Mouse (Mus musculus): ENCODE data around the gene Etl4.

The Etl4 gene

DNA sequence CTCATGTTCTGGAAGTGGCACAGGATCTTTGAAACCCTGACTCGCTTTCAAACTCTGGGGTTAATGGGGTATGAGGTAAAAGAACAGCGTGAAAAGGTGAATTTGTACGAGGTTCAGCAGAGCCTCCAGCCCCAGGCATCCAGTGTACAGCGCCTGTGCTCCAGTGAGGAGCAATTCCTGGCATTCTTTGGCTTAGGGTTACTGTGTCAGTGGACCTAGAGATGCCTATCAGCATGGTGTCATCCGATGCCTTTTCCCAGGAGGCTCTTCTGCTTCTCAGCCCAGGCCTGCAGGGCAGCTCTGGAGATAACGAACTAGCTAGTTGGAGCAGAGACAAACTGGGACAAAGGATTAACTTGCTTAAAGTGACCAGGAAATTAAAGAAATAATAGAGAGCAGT is 653.5 kb downstream of the Etl4 start:
- DNase-seq (ENCODE audit: low read depth, low spot score), result no peak

DNA sequence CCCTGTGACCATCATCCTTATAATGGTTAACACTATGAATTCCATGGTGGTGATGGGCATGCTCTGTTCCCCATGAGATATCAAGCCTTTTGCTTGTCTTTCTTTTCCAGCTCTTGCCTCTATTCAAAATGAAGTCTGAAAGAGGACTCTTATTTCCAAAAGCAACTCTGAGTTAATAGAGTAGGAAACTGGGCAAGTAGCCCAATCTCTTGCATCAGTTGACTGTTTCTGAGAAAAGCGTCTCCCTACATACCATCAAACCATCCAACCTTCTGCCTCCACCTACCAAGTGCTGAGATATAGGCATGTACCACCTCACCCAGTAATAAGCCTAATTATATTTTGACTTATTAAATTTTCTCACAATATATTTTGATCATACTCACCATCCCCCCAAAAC is 658.9 kb downstream of the Etl4 start:
- no peak for DNase-seq (ENCODE audit: low read depth, low spot score)

DNA sequence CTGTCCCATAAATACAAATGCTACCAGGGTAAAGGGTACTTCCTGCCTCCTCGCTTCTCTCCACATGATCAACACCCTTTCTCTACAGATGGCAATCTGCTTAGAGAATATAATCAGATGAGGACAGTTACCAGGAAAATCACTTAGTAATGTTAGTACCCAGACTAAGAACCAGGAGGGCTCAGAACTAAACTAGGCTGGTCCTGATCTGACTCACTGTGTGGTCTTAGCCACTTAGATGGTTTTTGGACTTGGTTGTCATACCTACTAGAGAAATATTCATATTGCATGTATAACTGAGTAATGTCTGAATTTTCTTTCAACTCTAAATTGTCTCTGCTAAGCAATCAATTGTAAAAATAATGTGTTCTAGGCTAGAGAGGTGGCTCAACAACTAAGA is 662.4 kb downstream of the Etl4 start:
- no peak for DNase-seq (ENCODE audit: low read depth, low spot score)

DNA sequence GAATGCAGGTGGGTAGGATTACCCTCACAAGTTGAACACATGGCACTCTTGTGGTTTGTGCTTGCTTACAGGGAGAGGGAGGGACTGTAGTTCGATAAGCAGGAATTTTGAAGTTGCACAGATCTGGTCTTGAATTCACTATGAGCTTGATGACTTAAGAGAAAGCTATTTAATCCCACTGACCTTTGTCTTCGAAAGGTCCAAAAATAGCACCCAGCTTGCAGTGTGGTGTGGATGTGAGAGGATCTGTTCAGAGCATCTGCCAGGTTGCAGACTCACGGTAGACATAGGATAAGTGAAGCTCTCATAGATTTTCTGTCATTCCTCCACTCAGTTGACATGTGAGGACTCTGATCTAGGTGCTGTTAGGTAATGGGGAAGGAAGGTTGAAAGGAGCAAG is 670.8 kb downstream of the Etl4 start:
- no peak for DNase-seq (ENCODE audit: low read depth, low spot score)

DNA sequence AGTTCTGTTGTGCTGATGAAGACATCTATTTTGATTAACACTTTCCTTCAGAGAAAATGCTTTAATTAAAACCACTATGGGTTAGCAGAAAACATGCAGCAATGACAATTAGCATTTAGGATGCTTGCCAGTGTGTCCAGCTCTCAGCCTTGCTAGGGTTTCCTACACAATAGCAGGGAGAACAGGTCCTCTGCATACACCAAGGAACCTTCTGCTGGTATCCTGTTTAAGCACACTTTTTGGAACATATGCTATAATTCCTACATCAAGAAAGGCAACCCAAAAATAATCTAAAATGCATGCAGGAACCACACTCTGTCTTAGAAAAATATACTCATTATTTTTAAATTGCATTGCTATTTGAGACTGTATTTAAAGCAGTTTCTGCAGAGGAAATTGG is 673.5 kb downstream of the Etl4 start:
- DNase-seq (ENCODE audit: low read depth, low spot score), result no peak

DNA sequence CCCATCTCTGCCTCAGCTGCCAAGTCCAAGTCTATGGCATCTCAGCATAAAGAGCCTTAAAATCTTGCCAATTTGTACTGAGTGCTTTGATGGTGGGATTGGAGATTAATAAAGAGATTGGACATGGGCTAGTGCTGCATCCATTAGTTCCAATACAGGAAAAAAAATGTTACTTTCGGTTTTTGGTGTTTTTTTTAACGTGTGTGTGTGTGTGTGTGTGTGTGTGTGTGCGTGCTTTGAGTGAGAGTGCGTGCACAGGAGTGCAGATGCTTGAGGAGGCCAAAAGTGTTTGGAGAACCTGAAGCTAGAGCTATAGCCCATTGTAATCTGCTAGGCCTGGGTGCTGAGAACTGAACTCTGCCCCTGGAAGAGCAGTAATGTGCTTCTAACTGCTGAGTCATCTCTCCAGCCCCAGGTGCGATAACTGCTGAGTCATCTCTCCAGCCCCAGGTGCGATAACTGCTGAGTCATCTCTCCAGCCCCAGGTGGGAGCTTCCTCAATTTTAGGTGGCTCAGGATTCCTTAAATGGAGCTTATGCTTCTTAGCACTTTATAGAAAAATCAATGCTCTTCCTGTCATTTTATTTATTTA is 674.1 kb downstream of the Etl4 start:
- no peak for DNase-seq (ENCODE audit: low read depth, low spot score)

DNA sequence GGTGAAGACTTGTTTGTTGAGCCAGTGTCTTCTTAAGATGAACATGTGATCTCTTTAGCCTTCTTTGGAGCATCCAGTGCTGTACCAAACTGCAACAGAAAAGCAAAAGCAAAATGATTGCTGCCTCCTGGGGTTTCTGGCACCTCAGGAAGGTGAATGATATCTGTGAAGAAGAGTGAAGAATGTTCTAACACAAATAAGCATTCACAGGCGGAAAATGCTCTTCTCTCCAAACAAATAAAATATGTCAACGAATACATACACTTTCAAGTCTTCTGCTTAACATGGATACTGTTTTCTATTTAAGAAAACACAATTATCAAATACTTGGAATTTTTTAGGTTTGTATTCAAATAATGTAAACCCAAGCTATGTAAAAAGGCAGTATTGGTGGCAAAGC is 678.3 kb downstream of the Etl4 start:
- DNase-seq (ENCODE audit: low read depth, low spot score), result no peak

DNA sequence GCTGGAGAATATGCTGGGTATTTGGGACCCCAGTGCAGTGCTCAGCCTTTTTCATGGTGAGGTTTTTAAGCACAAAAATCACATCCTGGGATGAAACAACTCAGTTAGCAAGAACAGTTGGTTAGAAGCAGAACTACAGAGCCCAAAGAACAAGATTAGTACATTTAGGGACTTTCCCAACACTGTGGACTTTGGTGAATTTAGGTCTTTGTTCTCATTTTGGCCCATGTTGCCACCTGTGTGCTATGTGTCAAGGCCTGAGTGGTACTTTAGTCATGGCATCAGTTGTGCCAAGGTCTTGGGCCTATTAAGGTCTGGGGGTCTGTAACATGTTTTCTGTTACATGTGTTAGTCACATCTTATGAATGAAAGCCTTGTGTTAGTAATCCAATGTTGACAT is 679.1 kb downstream of the Etl4 start:
- DNase-seq (ENCODE audit: low read depth, low spot score), result no peak

DNA sequence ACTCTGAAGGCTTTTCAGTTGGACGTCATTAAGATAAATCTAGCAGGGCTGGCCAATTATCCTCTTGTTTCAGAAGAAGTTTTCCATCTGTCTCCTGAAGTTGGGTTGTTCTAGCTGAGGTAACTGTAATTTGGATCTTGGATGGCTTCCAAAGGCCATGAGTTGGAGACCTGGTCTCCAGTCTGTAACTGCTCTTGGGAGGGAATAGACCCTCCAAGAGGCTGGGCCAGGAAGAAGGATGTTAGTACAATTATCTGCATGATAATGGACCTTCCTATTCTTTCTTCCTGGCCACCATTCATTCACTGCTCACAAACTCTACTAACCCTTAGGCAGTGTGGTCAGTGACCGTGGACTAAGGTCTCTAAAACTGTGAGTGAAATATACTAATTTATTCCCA is 684.5 kb downstream of the Etl4 start:
- DNase-seq (ENCODE audit: low read depth, low spot score), result no peak

DNA sequence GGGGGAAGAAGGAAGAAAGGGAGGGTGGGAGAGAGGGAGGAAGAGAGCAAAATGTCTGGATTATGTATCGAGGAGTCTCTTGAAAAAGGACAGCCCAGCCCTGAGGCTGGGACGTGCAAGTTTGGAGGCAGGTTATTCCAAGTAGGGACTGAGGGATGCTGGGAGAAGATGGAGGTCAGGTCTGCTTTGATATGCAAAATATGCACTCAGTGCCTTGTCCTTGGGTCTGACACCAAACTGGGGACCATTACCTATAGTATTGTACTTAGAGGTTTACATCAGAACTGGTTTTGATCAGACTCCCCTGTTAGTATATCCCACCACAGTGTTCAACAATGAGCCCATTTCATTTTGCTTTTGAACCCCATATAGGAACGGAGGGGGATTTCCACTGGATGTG is 685.4 kb downstream of the Etl4 start:
- DNase-seq (ENCODE audit: low read depth, low spot score), result no peak

DNA sequence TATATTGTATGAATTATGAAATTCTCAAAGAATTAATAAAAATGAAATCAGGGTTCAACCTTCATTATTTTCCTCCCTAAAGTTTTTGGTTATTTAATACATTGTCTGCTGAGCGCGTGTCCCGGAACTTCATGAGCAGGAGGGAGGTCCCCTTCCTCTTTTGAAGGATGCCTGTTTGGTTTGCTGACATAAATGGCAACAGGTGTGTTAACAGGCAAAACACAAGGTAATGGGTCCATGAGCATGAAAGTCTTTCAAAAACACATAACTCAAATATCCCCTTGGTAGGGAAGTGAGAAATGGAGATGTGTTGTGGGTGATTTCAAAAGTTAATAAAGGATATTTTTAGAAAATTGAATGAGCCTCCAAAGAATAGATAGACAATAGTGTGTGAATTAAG is 687.0 kb downstream of the Etl4 start:
- DNase-seq (ENCODE audit: low read depth, low spot score), result no peak

DNA sequence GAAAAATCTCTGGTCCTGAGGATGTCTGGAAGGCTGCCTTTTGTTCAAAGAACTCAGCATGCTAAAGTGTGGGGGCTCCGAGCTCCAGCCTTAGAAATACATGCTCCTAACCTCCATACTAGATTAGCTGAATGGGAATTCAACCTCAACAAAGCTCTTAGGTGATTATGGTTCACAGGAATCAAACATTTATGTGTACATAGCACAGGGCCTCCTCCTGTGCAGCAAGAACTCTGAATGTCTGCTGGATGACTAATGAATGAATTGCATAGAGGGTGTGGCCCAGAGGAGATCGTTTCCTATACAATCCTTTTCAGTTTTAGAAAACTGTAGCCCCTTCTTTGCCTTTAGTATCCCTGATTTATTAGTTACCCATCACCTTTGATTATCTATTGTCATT is 687.6 kb downstream of the Etl4 start:
- no peak for DNase-seq (ENCODE audit: low read depth, low spot score)

DNA sequence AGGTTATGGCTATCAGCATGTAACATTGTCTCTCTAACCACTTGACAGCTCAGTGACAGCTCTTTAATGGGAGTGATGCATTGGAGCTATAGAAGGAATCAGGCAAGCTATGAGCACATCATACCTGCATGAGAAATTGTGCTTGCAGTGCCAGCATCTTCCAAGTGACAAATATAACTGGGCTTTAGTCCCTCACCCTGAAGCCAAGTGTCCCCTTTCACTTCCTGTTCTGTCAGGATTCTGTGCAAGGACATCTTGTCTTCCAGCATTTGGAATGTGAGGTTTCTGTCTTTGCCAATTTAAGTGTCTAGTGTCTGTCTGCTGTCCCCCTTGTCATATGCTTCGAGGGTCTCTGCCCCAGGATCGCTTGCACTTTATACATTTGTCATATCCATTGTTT is 693.1 kb downstream of the Etl4 start:
- DNase-seq (ENCODE audit: low read depth, low spot score), result no peak

DNA sequence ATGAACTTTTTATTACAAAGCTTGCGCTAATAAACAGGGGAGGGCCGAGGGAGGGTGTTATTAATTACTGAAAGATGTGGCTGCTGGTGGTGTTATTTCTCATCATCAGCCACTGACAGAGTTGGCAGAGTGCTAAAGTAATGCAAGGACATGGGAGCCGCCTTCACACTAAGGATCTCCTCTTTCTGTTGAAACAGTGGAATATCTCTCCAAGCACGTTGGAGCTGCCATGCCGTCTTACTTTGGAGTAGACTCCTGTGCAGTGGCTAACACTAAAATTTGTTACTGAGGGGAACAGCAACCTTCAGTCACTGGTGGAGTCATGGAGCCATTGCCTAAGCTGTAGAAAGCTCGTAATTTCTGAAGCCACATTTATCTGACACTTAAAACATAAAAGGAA is 694.0 kb downstream of the Etl4 start:
- DNase-seq (ENCODE audit: low read depth, low spot score), result no peak

DNA sequence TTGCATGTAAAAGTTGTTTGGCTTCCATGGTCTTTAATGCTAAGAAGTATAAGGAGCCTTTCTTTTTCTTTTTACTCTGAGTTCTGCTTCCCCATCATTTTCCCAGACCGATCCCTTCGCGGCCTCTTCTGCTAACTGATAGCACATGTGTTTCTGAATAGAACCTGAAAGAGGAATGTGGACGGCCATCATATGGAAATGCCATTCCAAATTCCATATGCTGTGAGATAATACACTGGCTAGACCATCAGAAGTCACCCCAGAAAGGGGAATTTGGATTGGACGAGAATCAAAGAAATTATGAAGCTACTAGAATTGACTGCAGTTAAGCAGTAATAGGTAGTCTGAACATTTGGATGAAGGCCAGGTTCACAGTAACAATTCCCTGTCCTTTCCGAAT is 694.4 kb downstream of the Etl4 start:
- no peak for DNase-seq (ENCODE audit: low read depth, low spot score)

DNA sequence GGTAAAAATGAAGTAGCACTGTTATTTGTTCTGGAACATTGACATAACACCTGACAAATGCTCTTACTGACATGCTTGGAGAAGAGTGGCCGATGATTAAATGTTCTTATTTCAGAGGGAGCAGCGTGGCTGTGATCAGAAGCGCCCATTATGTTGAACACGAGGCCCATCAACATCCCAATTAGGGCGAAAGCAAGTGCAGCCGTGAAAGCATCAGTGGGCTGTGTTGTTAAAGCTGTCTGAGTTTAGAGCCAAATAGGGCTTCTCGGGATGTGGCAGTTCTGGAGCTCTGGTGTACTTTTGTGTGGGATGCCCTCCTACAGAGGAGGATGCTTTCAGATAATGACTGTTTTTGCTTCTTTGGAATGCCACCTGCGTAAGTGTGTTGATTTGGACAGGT is 699.6 kb downstream of the Etl4 start:
- no peak for DNase-seq (ENCODE audit: low read depth, low spot score)

DNA sequence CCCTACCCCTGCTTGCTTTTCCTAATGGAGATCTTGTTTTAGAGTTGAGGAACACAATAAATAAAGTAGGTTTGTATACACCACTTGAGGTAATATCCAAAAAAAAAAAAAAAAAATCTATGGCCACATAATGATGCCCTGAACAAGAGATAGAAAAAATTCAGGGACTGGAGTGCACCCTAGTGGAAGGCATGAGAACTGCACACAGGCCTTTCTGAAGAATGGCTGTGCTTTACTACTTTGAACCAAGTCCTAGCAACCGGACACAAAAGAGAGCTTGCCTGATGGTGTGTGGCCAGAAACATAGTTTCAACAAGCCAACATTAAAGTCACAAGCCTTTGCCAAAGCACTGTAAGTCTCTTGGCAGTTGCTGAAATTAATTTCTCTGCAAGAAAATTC is 706.4 kb downstream of the Etl4 start:
- DNase-seq (ENCODE audit: low read depth, low spot score), result peak; percentile 14

DNA sequence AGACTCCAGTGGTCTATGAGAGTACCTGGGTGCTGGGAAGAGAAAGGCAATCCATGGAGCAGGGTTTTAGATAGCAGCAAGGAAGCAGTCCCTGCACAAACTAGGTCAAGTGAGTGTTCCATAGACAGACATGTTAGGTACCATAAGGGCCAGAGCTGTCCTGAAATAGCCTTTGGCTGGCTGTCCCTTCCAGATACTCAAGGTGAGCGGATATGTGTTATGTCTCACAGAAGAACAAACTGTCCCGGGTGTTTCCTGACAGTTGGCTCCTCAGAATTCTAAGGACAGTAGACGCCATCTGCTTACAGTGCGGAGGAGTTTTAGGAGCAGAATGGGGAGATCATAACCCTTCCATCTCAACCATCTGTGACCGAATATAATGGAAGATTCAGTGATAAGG is 708.8 kb downstream of the Etl4 start:
- no peak for DNase-seq (ENCODE audit: low read depth, low spot score)

DNA sequence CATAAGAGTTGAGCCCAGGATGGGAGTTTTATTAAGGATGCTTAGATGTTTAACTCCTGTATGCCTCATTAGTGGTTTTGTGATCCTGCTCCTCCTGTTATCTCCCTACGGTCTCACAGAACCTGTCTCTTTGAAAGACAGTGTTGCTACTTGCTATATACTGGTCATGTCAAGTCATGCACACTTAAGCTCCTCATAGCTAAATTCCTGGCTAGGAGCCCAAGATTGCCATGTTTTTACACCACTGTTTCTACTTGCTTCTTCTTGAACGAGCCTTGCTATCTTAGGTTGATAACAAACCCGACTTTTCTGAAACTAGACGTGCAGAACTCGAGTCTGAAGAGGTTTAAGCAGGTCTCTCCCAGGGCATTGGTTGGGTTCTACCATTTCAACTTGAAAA is 710.3 kb downstream of the Etl4 start:
- no peak for DNase-seq (ENCODE audit: low read depth, low spot score)

DNA sequence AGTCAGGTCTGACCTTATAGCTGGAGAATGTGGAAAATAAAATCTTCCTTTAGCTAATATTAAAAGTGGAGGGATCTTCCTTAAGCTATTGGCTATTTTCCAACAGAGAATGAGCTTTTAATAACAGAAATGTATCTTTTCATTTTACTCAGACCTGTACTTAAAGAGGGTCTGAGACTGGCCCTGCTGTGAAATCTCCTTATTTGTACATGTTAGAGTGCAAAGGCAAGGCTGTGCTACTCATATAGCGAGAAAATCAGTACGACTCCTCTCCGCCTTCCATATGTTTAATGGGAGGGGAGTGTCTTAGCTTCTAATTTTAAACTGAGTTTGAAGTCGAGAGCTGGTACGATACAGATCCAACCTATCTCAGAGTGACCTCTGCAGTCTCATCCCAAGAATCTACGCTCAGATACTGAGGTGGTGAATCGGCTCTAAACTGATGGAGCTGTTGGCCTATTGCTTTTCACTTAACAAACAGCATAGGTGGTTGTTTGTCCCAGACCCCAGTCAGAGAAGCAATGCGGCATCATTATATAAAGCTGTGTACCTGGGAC is 719.7 kb downstream of the Etl4 start:
- DNase-seq (ENCODE audit: low read depth, low spot score), result no peak

DNA sequence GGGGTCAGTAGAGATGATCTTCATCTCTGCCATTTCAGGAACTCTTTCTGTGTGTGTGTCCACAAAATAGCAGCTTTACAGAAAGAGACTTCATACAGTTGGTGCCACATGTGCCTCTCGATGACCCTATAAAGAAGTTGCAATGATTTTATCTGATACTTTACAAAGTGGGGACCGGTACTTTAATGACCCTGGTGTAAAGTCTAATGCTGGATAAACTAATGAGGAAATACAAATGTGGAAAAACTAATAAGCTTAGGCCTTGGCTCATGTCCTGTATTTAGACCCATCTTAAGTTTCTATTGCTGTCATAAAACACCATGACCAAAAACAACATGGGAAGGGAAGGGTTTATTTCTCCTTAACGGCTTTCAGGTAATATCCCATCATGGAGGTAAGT is 729.0 kb downstream of the Etl4 start:
- DNase-seq (ENCODE audit: low read depth, low spot score), result no peak

DNA sequence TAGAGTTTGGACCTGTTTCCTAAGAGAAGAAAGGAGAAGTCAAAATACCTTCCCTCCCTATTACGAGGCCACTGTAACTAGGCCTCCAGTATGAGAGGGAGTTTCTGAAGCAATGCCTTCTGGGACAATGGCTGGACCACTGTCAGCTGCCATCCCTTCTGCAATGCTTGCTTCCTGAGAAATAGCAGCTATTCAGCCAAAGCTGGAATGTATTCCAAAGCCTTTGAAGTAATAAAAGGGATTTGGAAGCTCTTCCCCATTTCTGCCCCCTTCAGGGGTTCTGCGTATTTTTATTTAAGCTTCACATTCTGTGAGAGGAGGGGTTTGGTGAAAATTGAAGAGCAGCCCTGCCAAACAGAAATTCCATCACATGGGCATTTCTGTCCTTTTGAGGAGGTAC is 730.1 kb downstream of the Etl4 start:
- no peak for DNase-seq (ENCODE audit: low read depth, low spot score)

DNA sequence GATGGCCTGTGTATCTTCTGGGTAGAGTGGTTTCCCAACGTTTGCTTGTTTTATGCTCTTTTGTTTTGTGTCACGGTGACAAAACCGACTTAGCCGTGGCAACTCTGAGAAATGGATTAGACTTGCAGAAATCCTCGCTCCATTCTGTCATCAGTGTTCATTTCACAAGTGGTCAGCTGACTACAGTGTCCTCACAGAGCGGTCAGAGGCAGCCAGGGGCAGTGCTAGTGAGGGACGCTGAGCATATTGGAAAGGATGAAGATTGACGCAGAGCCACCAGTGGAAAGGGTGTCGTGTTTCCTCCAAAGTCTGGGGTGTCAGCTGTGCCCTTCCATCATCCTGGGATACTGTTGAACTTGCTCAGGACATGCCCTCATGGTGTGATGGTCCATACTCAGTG is 733.2 kb downstream of the Etl4 start:
- DNase-seq (ENCODE audit: low read depth, low spot score), result no peak

DNA sequence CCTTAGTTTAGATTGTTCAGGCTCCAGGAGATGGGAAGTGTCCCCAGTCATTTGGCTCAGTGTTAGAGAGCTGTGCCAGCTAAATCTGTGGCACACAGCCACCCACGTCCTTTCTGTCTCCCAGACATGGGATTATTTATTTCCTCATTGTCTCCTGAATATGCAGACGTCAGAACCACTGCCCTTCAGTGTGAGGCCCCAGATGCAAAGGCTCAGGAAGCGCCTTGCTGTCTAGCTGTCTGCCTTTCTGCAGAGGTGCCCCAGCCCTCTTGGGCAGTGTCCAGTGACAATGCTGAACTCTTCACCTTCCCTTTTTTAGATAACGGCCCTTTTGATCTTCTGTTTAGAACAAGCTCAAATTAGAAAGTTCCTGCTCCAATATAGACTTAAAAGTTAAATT is 740.2 kb downstream of the Etl4 start:
- DNase-seq (ENCODE audit: low read depth, low spot score), result no peak
